Mouse (Mus musculus) brain, embryonic 14.5 days (tissue): ENCODE data around the gene Nop9.

ENCODE experiments used
- CTCF ChIP-seq: fragments of 200-500 bp; IDR thresholded peaks from 2 replicates; pipeline ENCODE4 v1.5.1; 2012; ENCODE audit warnings: inconsistent platforms, mild to moderate bottlenecking, moderate library complexity, borderline replicate concordance; ENCODE audit not compliant: insufficient read depth, insufficient read length; ENCODE audit errors: extremely low read depth
- POLR2A ChIP-seq: fragments of 200-500 bp; IDR thresholded peaks from 2 replicates; pipeline ENCODE4 v1.6.1; 2012; ENCODE audit warnings: mild to moderate bottlenecking, inconsistent platforms, borderline replicate concordance; ENCODE audit not compliant: poor library complexity, insufficient read depth, insufficient read length, severe bottlenecking; ENCODE audit errors: extremely low read depth

DNA sequence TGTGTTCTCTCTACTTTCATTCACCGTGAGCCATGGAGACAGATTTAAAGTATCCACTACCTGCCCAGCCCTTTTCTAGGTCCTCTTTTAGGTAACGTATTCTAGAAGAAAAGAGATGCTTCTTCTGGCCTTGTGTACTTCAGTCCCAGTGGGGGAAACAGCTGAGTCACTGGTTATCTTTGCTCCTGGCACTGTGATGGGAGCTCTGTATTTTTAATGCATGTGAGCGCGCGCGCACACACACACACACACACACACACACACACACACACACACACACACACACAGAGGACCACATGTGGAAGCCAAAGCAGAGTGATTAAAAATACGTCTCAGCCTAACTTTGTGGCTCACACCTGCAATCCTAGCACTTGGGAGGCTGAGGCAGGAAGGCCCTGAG is 22.1 kb upstream of the Nop9 start:
- no peak for TF ChIP-seq CTCF
- TF ChIP-seq POLR2A = no peak
